Mouse (Mus musculus): ENCODE results near the gene Dpp8.
A peak's percentile ranks its signal among the peaks of the same experiment; 100 is the strongest.
"Not testable (repeated sequence)": the region's sequence is repeated elsewhere in the genome, so short reads cannot be mapped to it uniquely, and the experiment has no call there.

Gene Dpp8

GRCm38 (mm10) chr9:65032269-65033108 lies at the start of gene Dpp8:
Dpp8 (plus strand) TSS chr9:65032414.
- DNase-seq = peak; percentile 96

DNA sequence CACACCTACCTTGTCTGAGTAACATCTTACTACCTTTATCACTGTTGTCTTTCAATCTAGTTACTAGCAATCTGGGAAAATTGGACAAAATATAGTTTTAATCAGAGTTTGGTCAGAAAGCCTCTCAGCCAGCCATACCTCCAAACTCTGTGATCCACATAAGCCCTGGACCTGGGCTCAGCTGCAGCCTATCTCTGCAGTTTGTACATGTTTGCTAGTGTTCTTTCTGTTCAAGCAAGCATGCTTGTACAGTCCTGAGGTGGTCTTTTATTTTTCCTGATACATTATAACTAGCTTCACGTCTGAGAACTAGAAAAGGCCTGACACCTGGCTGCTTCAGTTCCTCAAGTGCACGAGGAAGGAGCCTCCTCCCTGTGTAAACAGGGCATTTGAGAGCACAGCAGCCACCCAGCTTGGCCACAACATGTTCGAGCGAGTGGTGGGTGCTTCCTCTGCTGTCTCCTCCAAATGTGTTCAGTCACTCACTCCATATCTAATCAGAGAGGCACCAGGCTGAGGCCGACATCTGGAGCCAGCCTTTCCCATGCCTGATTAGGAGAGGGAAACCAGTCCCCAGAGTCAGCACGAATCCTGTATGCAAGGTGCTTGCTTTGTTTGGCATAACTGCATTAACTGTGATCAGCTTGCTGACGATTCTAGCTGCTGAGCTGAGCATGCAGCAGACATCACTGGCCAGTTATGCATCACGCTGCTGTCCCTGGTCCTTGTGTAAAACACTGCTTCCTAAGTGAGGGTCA lies 47.0 kb upstream of the Dpp8 start:
- DNase-seq = no peak

GRCm38 (mm10) chr9:64985807-64986206 lies 46.4 kb upstream of the Dpp8 start:
- DNase-seq = no peak

DNA sequence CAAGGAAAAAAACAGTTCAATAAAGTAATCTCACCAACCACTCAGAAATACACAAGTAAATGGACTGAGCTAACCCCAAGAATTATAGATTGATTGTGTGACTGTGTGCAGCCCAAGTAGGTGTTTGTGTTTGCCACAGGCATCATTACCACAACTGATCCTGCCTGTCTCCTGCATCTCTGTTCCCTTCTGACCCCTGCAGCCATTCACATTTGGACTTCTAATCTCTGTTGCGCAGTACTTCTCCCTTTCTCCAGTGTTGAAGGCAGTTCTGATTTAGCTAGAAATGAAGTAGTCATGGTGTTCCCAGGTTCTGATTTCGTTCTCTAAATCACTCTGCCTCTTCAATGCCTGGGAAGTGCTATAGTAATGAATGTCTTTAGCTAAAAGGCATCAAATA lies 44.6 kb upstream of the Dpp8 start:
- no peak for DNase-seq

DNA sequence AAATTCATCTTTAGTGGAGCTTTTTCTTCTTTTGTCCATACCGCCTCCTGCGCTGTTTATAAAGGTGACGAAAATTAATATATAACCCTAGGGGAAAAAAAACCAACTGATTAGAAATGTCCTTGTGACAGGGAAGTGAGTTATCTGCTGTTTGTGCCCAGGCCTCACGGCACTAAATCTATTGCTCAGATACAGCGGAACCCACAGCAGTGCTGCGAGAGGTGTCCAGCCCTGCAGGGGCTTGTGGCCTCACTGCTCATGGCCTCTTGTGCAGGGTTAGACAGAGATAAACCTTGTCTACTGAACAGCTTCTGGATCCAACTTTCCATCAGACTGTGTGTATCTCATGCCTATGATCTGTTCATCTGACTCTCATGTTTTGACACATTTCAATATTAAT lies 43.8 kb upstream of the Dpp8 start:
- DNase-seq = no peak

DNA sequence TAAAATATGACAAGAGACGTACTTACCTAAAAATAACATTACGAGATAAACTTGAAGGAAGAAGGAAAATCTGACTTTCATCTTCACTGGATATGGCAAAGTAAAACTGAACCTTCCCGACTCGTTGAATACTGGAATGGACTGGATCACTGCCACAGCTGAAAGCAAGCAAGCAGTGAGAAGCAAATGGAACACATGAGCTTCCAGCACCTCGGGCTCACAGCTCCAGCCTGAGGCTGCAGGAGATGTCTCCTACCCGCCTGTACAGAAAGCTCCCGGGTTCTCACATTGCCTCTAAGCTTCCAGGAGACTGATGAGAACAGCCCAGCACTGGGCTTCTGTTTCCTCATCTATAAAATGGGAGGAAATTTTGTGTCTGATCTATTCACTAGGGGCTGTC lies 41.9 kb upstream of the Dpp8 start:
- no peak for DNase-seq

DNA sequence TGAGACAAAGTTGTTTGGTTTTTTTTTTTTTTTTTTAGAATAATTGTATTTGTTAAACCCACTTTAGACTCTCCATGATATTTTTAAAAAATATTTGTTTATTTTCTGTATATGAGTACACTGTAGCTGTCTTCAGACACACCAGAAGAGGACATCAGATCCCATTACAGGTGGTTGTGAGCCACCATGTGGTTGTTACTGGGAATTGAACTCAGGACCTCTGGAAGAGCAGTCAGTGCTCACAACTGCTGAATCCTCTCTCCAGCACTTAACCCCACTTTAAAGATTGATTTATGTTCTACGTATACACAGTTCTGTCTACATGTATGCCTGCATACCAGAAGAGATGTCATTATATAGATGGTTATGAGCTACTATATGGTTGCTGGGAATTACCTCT lies 36.8 kb upstream of the Dpp8 start:
- not testable (repeated sequence) for DNase-seq

GRCm38 (mm10) chr9:65001481-65001880 lies 30.7 kb upstream of the Dpp8 start:
- DNase-seq = no peak

DNA sequence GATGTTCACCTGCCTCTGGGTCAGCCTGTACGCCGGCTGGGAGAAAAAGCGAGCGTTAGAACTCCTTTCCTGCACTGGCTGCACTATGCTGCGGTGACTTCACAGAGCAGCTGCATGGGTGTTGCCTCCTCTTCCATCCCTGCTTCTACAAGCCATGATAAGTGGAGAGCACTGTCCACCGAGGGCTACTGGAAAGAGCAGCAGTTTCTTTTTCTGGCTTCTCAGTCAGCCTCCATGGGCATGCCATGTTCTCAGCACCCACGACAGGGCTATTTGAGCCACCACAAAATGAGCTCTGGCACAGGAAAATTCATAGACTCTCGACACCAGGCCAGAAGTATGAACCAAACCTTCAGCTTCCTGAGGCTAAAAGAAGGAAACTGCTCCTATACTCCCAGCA lies 26.5 kb upstream of the Dpp8 start:
- no peak for DNase-seq

GRCm38 (mm10) chr9:65010632-65011031 lies 21.6 kb upstream of the Dpp8 start:
- no peak for DNase-seq

DNA sequence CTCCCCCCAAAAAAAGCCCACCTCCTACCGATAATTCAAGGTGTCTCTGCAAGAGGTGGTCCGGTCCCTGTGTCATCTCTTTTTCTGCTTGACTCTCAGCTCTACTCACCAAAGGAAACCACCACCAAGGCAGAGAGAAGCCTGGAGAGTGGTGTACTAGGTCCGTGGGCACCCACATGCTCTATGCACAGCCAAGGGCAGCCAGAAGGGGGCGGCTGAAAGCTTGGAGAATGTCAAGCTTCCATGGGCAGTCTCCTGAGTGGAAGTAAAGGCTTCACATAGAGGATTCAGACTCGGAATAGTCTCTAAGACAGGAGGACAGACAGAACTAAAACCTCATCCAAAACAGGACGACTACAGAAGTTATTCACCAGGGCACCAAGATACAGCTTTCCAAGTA lies 20.9 kb upstream of the Dpp8 start:
- peak; percentile 36 for DNase-seq

GRCm38 (mm10) chr9:65015461-65016222 lies 16.6 kb upstream of the Dpp8 start:
- DNase-seq = no peak

- DNase-seq = peak; percentile 35
Measured at GRCm38 (mm10) chr9:65016241-65016977, 15.8 kb upstream of the Dpp8 start.

GRCm38 (mm10) chr9:65016978-65017827 lies 15.0 kb upstream of the Dpp8 start:
- no peak for DNase-seq

GRCm38 (mm10) chr9:65017896-65018295 lies 14.3 kb upstream of the Dpp8 start:
- no peak for DNase-seq

GRCm38 (mm10) chr9:65018588-65019121 lies 13.6 kb upstream of the Dpp8 start:
- DNase-seq = no peak

DNA sequence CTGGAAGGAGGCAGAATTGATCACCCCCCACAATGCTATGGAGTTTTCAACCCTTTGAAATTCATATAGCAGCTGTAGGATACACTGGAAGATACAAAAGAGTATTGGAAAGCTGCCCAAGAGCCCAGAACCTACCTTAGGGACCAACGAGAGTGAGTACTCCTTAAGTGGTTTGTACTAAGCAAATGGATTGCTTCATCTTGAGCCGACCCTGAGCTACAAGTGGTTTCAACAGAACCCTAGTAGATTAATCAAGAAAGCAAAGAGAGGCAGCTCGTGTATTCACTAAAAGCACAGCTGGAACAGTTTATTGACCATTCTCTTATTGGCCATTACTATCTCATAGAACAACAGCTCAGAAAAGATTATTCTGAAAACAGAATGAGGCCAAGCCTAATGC lies 13.1 kb upstream of the Dpp8 start:
- DNase-seq = no peak

DNA sequence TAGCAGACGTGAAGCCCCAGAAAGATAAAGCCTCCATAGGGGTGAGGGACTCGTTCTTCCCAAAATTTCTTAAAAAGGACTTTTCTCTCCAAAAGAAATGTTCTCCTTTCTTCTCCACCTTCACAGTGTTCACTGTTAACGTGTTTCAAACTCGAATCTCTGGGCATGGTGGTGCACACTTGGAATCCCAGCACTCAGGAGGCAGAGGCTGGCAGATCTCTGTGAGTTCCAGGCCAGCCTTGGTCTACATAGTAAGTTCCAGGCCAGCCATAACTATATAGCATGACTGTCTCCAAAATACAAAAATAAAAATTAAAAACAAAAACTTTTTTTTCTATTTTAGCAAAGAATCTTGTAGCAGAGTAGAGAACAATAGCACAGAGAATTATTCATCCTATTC lies 12.1 kb upstream of the Dpp8 start:
- DNase-seq = no peak

- DNase-seq = peak; percentile 96
Measured at GRCm38 (mm10) chr9:65020991-65021886, 11.0 kb upstream of the Dpp8 start, which contains the start of gene Hacd3. Hacd3 (minus strand) TSS chr9:65021693.

DNA sequence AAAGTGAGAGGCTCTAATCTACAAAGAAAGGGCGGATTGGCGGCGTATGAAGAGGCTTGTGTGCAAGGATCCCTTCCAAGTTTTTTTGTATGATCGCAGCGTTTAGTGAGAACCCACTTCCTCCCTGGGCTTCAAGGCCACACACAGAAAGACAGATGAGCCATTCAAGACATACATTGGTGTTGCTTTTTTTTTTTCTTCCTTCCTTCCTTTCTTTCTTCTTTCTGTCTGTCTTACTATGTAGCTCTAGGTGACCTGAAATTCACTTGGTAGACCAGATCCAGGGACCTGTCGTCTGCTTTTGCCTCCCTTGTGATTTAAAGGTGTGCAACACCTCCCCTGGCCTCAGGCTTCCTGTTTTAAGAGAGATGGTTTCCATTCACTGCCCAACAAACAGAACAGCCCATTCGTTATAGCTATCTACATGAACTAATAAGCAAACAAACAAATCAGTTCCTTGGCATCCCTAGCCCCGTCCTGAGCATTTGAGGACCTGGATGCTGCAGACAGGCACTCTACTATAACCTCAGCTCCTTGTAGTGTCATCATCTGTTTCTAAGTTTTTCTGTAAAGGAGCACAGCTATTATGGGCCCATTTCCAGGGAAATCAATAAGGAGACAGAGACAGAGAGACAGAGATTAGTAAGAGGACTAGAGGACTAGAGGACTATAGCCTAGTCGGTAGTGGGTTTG lies 10.2 kb upstream of the Dpp8 start:
- DNase-seq = no peak
